Mouse (Mus musculus) forebrain, embryonic 13.5 days (tissue): ENCODE data around the gene Jak1. TPM values are rescaled to one million over a fixed set of nuclear protein-coding genes. Genes with fewer than 3 reads are reported as not detected.

Source experiments
- ATAC-seq: fragments of 200-750 bp; cut with Nextera tagmentation; 2 replicates; pipeline ENCODE4 v1.8.0; 2017
- H3K27ac ChIP-seq: fragments of 300-500 bp; sonication (generic); 2 replicates; pipeline ENCODE4 v1.5.1; 2015; ENCODE audit warnings: inconsistent platforms, mild to moderate bottlenecking, moderate library complexity
- H3K27me3 ChIP-seq: fragments of 300-500 bp; sonication (generic); 2 replicates; pipeline ENCODE4 v1.6.1; 2015; ENCODE audit warnings: mild to moderate bottlenecking, inconsistent platforms
- H3K36me3 ChIP-seq: fragments of 300-500 bp; sonication (generic); 2 replicates; pipeline ENCODE4 v1.6.1; 2015; ENCODE audit warnings: mild to moderate bottlenecking, inconsistent platforms; ENCODE audit not compliant: poor library complexity, severe bottlenecking
- H3K4me1 ChIP-seq: fragments of 300-500 bp; sonication (generic); 2 replicates; pipeline ENCODE4 v1.6.1; 2015; ENCODE audit warnings: inconsistent platforms
- H3K4me2 ChIP-seq: fragments of 300-500 bp; sonication (generic); 2 replicates; pipeline ENCODE4 v1.6.1; 2015; ENCODE audit warnings: inconsistent platforms, mild to moderate bottlenecking, moderate library complexity
- H3K4me3 ChIP-seq: fragments of 300-500 bp; sonication (generic); 2 replicates; pipeline ENCODE4 v1.5.1; 2015; ENCODE audit warnings: mild to moderate bottlenecking, inconsistent platforms
- H3K9ac ChIP-seq: fragments of 300-500 bp; sonication (generic); 2 replicates; pipeline ENCODE4 v1.6.1; 2015; ENCODE audit warnings: mild to moderate bottlenecking, inconsistent platforms
- H3K9me3 ChIP-seq: fragments of 300-500 bp; sonication (generic); replicated peaks from 2 replicates; pipeline ENCODE4 v1.6.1; 2016; ENCODE audit warnings: inconsistent platforms
- WGBS: fragments of 180-500 bp; shearing (Covaris S2); methylation state at CpG from one replicate; pipeline ENCODE4 v1.1.7; 2015; 5-methylcytosine and 5-hydroxymethylcytosine counted together
- polyA plus RNA-seq: library from polyadenylated mRNA; unstranded; fragments of >200 nt; fragmentation: Nextera tagmentation; extraction: Ambion mirVana; gene quantifications from 2 replicates; pipeline ENCODE4 v1.2.1, GENCODE M21; 2015

Gene Jak1
- polyA plus RNA-seq, 1 experiment from 2014 or later = 33.5 TPM

GRCm38 (mm10) chr4:101155541-101155940, 109.5 kb downstream of the Jak1 start:
- Histone ChIP-seq H3K27me3 (no peaks in the 10 kb centered on the region), H3K4me3 (no peak overlapping the region), H3K36me3 (peaks cover 53% of the 10 kb centered on the region), H3K4me2 (no peak overlapping the region), H3K9me3 (no peaks in the 10 kb centered on the region), H3K27ac (no peak overlapping the region), H3K9ac (no peak overlapping the region), H3K4me1 (no peaks in the 10 kb centered on the region)
- ATAC-seq = no peak
- WGBS = 86% methylated on average over 4 of the region's 4 CpGs

GRCm38 (mm10) chr4:101146891-101147655, 118.0 kb downstream of the Jak1 start:
- H3K36me3 ChIP-seq = peaks cover 14% of the 10 kb centered on the region; the same call in 1 of the 2 replicates
- no peaks in the 10 kb centered on the region for H3K9me3 ChIP-seq
- WGBS = 94% methylated on average over 11 of the region's 11 CpGs
- H3K27me3 ChIP-seq = no peaks in the 10 kb centered on the region
- ATAC-seq = no peak
- no peak overlapping the region for H3K9ac ChIP-seq
- H3K4me3 ChIP-seq = no peak overlapping the region
- H3K4me2 ChIP-seq = no peak overlapping the region
- H3K27ac ChIP-seq = no peak overlapping the region
- H3K4me1 ChIP-seq = peaks cover 3% of the 10 kb centered on the region; the same call in 1 of the 2 replicates

GRCm38 (mm10) chr4:101146047-101146745, 118.9 kb downstream of the Jak1 start:
- Histone ChIP-seq H3K36me3 (peaks cover 14% of the 10 kb centered on the region; the same call in 1 of the 2 replicates), H3K4me3 (no peak overlapping the region), H3K4me1 (peaks cover 3% of the 10 kb centered on the region; the same call in 1 of the 2 replicates), H3K9me3 (no peaks in the 10 kb centered on the region), H3K27ac (no peak overlapping the region), H3K9ac (peak overlapping the region; percentile 43; the same call in 1 of the 2 replicates), H3K4me2 (peak overlapping the region; percentile 33), H3K27me3 (no peaks in the 10 kb centered on the region)
- peak; percentile 86 for ATAC-seq
- WGBS = 26% methylated on average over 9 of the region's 9 CpGs

- WGBS = 84% methylated on average over 7 of the region's 7 CpGs
- ATAC-seq = no peak
- H3K4me1 ChIP-seq = peaks cover 3% of the 10 kb centered on the region; the same call in 1 of the 2 replicates
Measured at GRCm38 (mm10) chr4:101144790-101145189, 120.3 kb downstream of the Jak1 start.

GRCm38 (mm10) chr4:101144361-101144760, 120.7 kb downstream of the Jak1 start:
- Histone ChIP-seq H3K36me3 (peaks cover 5% of the 10 kb centered on the region; the same call in 1 of the 2 replicates), H3K27ac (no peak overlapping the region), H3K9me3 (no peaks in the 10 kb centered on the region), H3K27me3 (no peaks in the 10 kb centered on the region), H3K9ac (no peak overlapping the region), H3K4me1 (peaks cover 3% of the 10 kb centered on the region; the same call in 1 of the 2 replicates), H3K4me2 (no peak overlapping the region), H3K4me3 (no peak overlapping the region)
- ATAC-seq = no peak
- 81% methylated on average over 4 of the region's 4 CpGs for WGBS

More at GRCm38 (mm10) chr4:101144790-101145189, 120.3 kb downstream of the Jak1 start:
- Histone ChIP-seq H3K27ac (no peak overlapping the region), H3K9ac (no peak overlapping the region), H3K27me3 (no peaks in the 10 kb centered on the region), H3K9me3 (no peaks in the 10 kb centered on the region), H3K4me2 (no peak overlapping the region), H3K4me3 (no peak overlapping the region), H3K36me3 (peaks cover 6% of the 10 kb centered on the region; the same call in 1 of the 2 replicates)

GRCm38 (mm10) chr4:101143901-101144300, 121.2 kb downstream of the Jak1 start:
- H3K27ac ChIP-seq = no peak overlapping the region
- ATAC-seq = no peak
- WGBS = 75% methylated on average over 4 of the region's 4 CpGs
- H3K4me1 ChIP-seq = peaks cover 3% of the 10 kb centered on the region; the same call in 1 of the 2 replicates
- no peak overlapping the region for H3K9ac ChIP-seq
- no peaks in the 10 kb centered on the region for H3K9me3 ChIP-seq
- H3K4me2 ChIP-seq = no peak overlapping the region
- H3K27me3 ChIP-seq = no peaks in the 10 kb centered on the region
- no peak overlapping the region for H3K4me3 ChIP-seq
- peaks cover 5% of the 10 kb centered on the region; the same call in 1 of the 2 replicates for H3K36me3 ChIP-seq

GRCm38 (mm10) chr4:101141768-101142167, 123.3 kb downstream of the Jak1 start:
- Histone ChIP-seq H3K27ac (no peak overlapping the region), H3K36me3 (no peaks in the 10 kb centered on the region), H3K27me3 (no peaks in the 10 kb centered on the region), H3K4me3 (no peak overlapping the region), H3K9me3 (no peaks in the 10 kb centered on the region), H3K9ac (no peak overlapping the region), H3K4me2 (no peak overlapping the region), H3K4me1 (peaks cover 3% of the 10 kb centered on the region; the same call in 1 of the 2 replicates)
- 89% methylated on average over 5 of the region's 5 CpGs for WGBS
- ATAC-seq = no peak

GRCm38 (mm10) chr4:101137975-101138374, 127.1 kb downstream of the Jak1 start:
- H3K9ac ChIP-seq = no peak overlapping the region
- no peak for ATAC-seq
- no peak overlapping the region for H3K27ac ChIP-seq
- H3K4me3 ChIP-seq = no peak overlapping the region
- no peaks in the 10 kb centered on the region for H3K4me1 ChIP-seq
- H3K27me3 ChIP-seq = no peaks in the 10 kb centered on the region
- WGBS = 83% methylated on average over 11 of the region's 11 CpGs
- no peak overlapping the region for H3K4me2 ChIP-seq
- H3K9me3 ChIP-seq = no peaks in the 10 kb centered on the region
- H3K36me3 ChIP-seq = no peaks in the 10 kb centered on the region

GRCm38 (mm10) chr4:101135909-101136308, 129.2 kb downstream of the Jak1 start:
- H3K4me2 ChIP-seq = no peak overlapping the region
- no peak overlapping the region for H3K27ac ChIP-seq
- no peaks in the 10 kb centered on the region for H3K36me3 ChIP-seq
- no peaks in the 10 kb centered on the region for H3K27me3 ChIP-seq
- no peaks in the 10 kb centered on the region for H3K9me3 ChIP-seq
- no peaks in the 10 kb centered on the region for H3K4me1 ChIP-seq
- no peak overlapping the region for H3K4me3 ChIP-seq
- H3K9ac ChIP-seq = no peak overlapping the region
- 91% methylated on average over 14 of the region's 14 CpGs for WGBS
- ATAC-seq = no peak

- Histone ChIP-seq H3K4me3 (no peak overlapping the region), H3K27me3 (no peaks in the 10 kb centered on the region), H3K9me3 (no peaks in the 10 kb centered on the region), H3K27ac (no peak overlapping the region), H3K9ac (no peak overlapping the region), H3K4me1 (no peaks in the 10 kb centered on the region), H3K36me3 (no peaks in the 10 kb centered on the region), H3K4me2 (no peak overlapping the region)
- ATAC-seq = peak; percentile 43; the same call in 1 of the 2 replicates
- 89% methylated on average over 8 of the region's 8 CpGs for WGBS
Measured at GRCm38 (mm10) chr4:101135013-101135412, 130.1 kb downstream of the Jak1 start.

- no peak overlapping the region for H3K27ac ChIP-seq
- H3K9ac ChIP-seq = no peak overlapping the region
- no peak overlapping the region for H3K4me2 ChIP-seq
- H3K4me3 ChIP-seq = no peak overlapping the region
- ATAC-seq = no peak
- no peaks in the 10 kb centered on the region for H3K4me1 ChIP-seq
- no peaks in the 10 kb centered on the region for H3K27me3 ChIP-seq
- peaks cover 8% of the 10 kb centered on the region for H3K36me3 ChIP-seq
- WGBS = 92% methylated on average over 7 of the region's 7 CpGs
- no peaks in the 10 kb centered on the region for H3K9me3 ChIP-seq
Measured at GRCm38 (mm10) chr4:101121002-101121401, 144.1 kb downstream of the Jak1 start.

GRCm38 (mm10) chr4:101107122-101107521, 158.0 kb downstream of the Jak1 start:
- peaks cover 25% of the 10 kb centered on the region for H3K36me3 ChIP-seq
- no peaks in the 10 kb centered on the region for H3K27me3 ChIP-seq
- H3K9me3 ChIP-seq = 0 out of 2 replicates have a peak, but pooled peaks cover 2% of the 10 kb centered on the region
- no peak overlapping the region for H3K4me3 ChIP-seq
- H3K27ac ChIP-seq = no peak overlapping the region
- H3K4me2 ChIP-seq = no peak overlapping the region
- no peaks in the 10 kb centered on the region for H3K4me1 ChIP-seq
- no peak for ATAC-seq
- 95% methylated on average over 12 of the region's 12 CpGs for WGBS
- H3K9ac ChIP-seq = no peak overlapping the region
